Mouse (Mus musculus) forebrain, embryonic 14.5 days (tissue): ENCODE measurements at regions not wholly inside any gene's neighbourhood (a gene's known extent, or its start where the extent isn't known, plus 50 kb on each side); places are given as distances from the start of the nearest gene placed in this dataset.

Experiments used
- ATAC-seq: fragments of 200-750 bp; cut with Nextera tagmentation; 2 replicates; pipeline ENCODE4 v1.8.0; 2017; ENCODE audit warnings: mild to moderate bottlenecking, moderate library complexity
- DNase-seq: peaks from one replicate; pipeline ENCODE4 v3.0.0-alpha.2; 2015; ENCODE audit warnings: low spot score
- H3K27ac ChIP-seq: fragments of 300-500 bp; sonication (generic); 2 replicates; pipeline ENCODE4 v1.5.1; 2014; ENCODE audit warnings: low read depth, mild to moderate bottlenecking, control low read depth, low read length, moderate library complexity
- H3K27me3 ChIP-seq: fragments of 300-500 bp; sonication (generic); replicated peaks from 2 replicates; pipeline ENCODE4 v1.6.1; 2014; ENCODE audit warnings: low read length, control low read depth, mixed read lengths; ENCODE audit not compliant: control insufficient read depth, insufficient read depth
- H3K36me3 ChIP-seq: fragments of 300-500 bp; sonication (generic); 2 replicates; pipeline ENCODE4 v1.6.1; 2014; ENCODE audit warnings: low read length, control low read depth; ENCODE audit not compliant: control insufficient read depth, insufficient read depth
- H3K4me1 ChIP-seq: fragments of 300-500 bp; sonication (generic); 2 replicates; pipeline ENCODE4 v1.6.1; 2014; ENCODE audit warnings: antibody characterized with exemption, low read length, control low read depth; ENCODE audit not compliant: control insufficient read depth, insufficient read depth
- H3K4me2 ChIP-seq: fragments of 300-500 bp; sonication (generic); 2 replicates; pipeline ENCODE4 v1.6.1; 2014; ENCODE audit warnings: mild to moderate bottlenecking, control low read depth, low read length
- H3K4me3 ChIP-seq: fragments of 300-500 bp; sonication (generic); 2 replicates; pipeline ENCODE4 v1.5.1; 2014; ENCODE audit warnings: low read depth, low read length, control low read depth
- H3K9ac ChIP-seq: fragments of 300-500 bp; sonication (generic); 2 replicates; pipeline ENCODE4 v1.6.1; 2014; ENCODE audit warnings: mild to moderate bottlenecking, low read length, control low read depth, moderate library complexity
- H3K9me3 ChIP-seq: fragments of 300-500 bp; sonication (generic); replicated peaks from 2 replicates; pipeline ENCODE4 v1.6.1; 2016; ENCODE audit warnings: low read length, control low read depth, mixed read lengths; ENCODE audit not compliant: control insufficient read depth
- WGBS: fragments of 180-500 bp; shearing (Covaris S2); extraction: QIAGEN DNeasy Blood & Tissue Kit; methylation state at CpG from one replicate; pipeline ENCODE4 v1.1.7; 2014; 5-methylcytosine and 5-hydroxymethylcytosine counted together

GRCm38 (mm10) chr10:48813796-48814195, 974.8 kb downstream of the Grik2 start:
- no peaks in the 10 kb centered on the region for H3K4me1 ChIP-seq
- DNase-seq (no peak), ATAC-seq (no peak)
- 93% methylated on average over 2 of the region's 2 CpGs for WGBS
- H3K27me3 ChIP-seq = no peaks in the 10 kb centered on the region
- H3K27ac ChIP-seq = no peak overlapping the region
- H3K9ac ChIP-seq = no peak overlapping the region
- H3K4me3 ChIP-seq = no peak overlapping the region
- no peak overlapping the region for H3K4me2 ChIP-seq
- H3K36me3 ChIP-seq = no peaks in the 10 kb centered on the region
- no peaks in the 10 kb centered on the region for H3K9me3 ChIP-seq

- H3K36me3 ChIP-seq = no peaks in the 10 kb centered on the region
- no peaks in the 10 kb centered on the region for H3K4me1 ChIP-seq
- ATAC-seq (peak; percentile 20; the same call in 1 of the 2 replicates), DNase-seq (no peak)
- no peak overlapping the region for H3K4me2 ChIP-seq
- WGBS = 89% methylated on average over 5 of the region's 7 CpGs
- H3K27me3 ChIP-seq = no peaks in the 10 kb centered on the region
- no peak overlapping the region for H3K27ac ChIP-seq
- H3K9me3 ChIP-seq = no peaks in the 10 kb centered on the region
- H3K4me3 ChIP-seq = no peak overlapping the region
- H3K9ac ChIP-seq = no peak overlapping the region
These were observed 978.4 kb downstream of the Grik2 start for GRCm38 (mm10) chr10:48810130-48810529.

GRCm38 (mm10) chr10:48769870-48770491, 1018.6 kb downstream of the Grik2 start:
- no peak overlapping the region for H3K9ac ChIP-seq
- H3K4me2 ChIP-seq = no peak overlapping the region
- H3K27ac ChIP-seq = no peak overlapping the region
- WGBS = 94% methylated on average over 2 of the region's 2 CpGs
- no peaks in the 10 kb centered on the region for H3K4me1 ChIP-seq
- no peaks in the 10 kb centered on the region for H3K36me3 ChIP-seq
- no peaks in the 10 kb centered on the region for H3K27me3 ChIP-seq
- ATAC-seq (no peak), DNase-seq (no peak)
- H3K4me3 ChIP-seq = no peak overlapping the region
- no peaks in the 10 kb centered on the region for H3K9me3 ChIP-seq

- no peak for DNase-seq
- H3K4me3 ChIP-seq = no peak overlapping the region
- H3K36me3 ChIP-seq = no peaks in the 10 kb centered on the region
- no peaks in the 10 kb centered on the region for H3K27me3 ChIP-seq
- H3K4me1 ChIP-seq = no peaks in the 10 kb centered on the region
- WGBS = 94% methylated on average over 1 of the region's 1 CpGs
- no peak overlapping the region for H3K27ac ChIP-seq
- H3K4me2 ChIP-seq = no peak overlapping the region
- no peak overlapping the region for H3K9ac ChIP-seq
- H3K9me3 ChIP-seq = no peaks in the 10 kb centered on the region
- no peak for ATAC-seq
These were observed 1050.6 kb downstream of the Grik2 start for GRCm38 (mm10) chr10:48737936-48738335.

GRCm38 (mm10) chr10:48736851-48737250, 1051.7 kb downstream of the Grik2 start:
- WGBS = 87% methylated on average over 6 of the region's 6 CpGs
- Histone ChIP-seq H3K27me3 (no peaks in the 10 kb centered on the region), H3K36me3 (no peaks in the 10 kb centered on the region), H3K4me3 (no peak overlapping the region), H3K27ac (no peak overlapping the region), H3K4me1 (no peaks in the 10 kb centered on the region), H3K9me3 (no peaks in the 10 kb centered on the region), H3K9ac (no peak overlapping the region), H3K4me2 (no peak overlapping the region)
- ATAC-seq (no peak), DNase-seq (no peak)
